Mouse (Mus musculus): Measurements from ENCODE around the gene Cep290.
A peak's percentile ranks its signal among the peaks of the same experiment; 100 is the strongest.
"Not testable (repeated sequence)": the region's sequence is repeated elsewhere in the genome, so short reads cannot be mapped to it uniquely, and the experiment has no call there.

The Cep290 gene

GRCm38 (mm10) chr10:100487097-100487978, at the start of gene Cep290, which contains the start of gene Tmtc3:
Gene Cep290 (plus strand): TSS chr10:100487558.
Gene Tmtc3 (minus strand): TSS chr10:100487350.
- DNase-seq: peak; percentile 91 to 95

- DNase-seq: no peak
Observed at GRCm38 (mm10) chr10:100449394-100449793, 38.0 kb upstream of the Cep290 start.

- DNase-seq: no peak
Observed at GRCm38 (mm10) chr10:100460515-100460914, 26.8 kb upstream of the Cep290 start.

GRCm38 (mm10) chr10:100475040-100475439, 12.3 kb upstream of the Cep290 start:
- peak in 1 of 2 experiments; percentile 12 for DNase-seq

- DNase-seq: no peak
Observed at GRCm38 (mm10) chr10:100479538-100479937, 7.8 kb upstream of the Cep290 start.

- DNase-seq: no peak
Observed at GRCm38 (mm10) chr10:100486701-100487096, 659 bp upstream of the Cep290 start.

- DNase-seq: no peak
Observed at GRCm38 (mm10) chr10:100491916-100492315, 4.6 kb downstream of the Cep290 start.

GRCm38 (mm10) chr10:100498309-100498708, 11.0 kb downstream of the Cep290 start:
- DNase-seq: no peak

GRCm38 (mm10) chr10:100508170-100508569, 20.8 kb downstream of the Cep290 start:
- no peak for DNase-seq

GRCm38 (mm10) chr10:100521617-100522016, 34.3 kb downstream of the Cep290 start:
- no peak for DNase-seq

GRCm38 (mm10) chr10:100522330-100522729, 35.0 kb downstream of the Cep290 start:
- DNase-seq: no peak

- DNase-seq: no peak
Observed at GRCm38 (mm10) chr10:100524499-100525390, 37.4 kb downstream of the Cep290 start.

- DNase-seq: no peak
Observed at GRCm38 (mm10) chr10:100556566-100557175, 69.3 kb downstream of the Cep290 start.

GRCm38 (mm10) chr10:100560194-100560883, 73.0 kb downstream of the Cep290 start:
- not testable (repeated sequence) for DNase-seq

GRCm38 (mm10) chr10:100564112-100564511, 76.8 kb downstream of the Cep290 start:
- no peak for DNase-seq

GRCm38 (mm10) chr10:100571707-100572106, 84.3 kb downstream of the Cep290 start:
- DNase-seq: no peak

- no peak for DNase-seq
Observed at GRCm38 (mm10) chr10:100574505-100575149, 87.3 kb downstream of the Cep290 start.

- no peak for DNase-seq
Observed at GRCm38 (mm10) chr10:100575294-100575693, 87.9 kb downstream of the Cep290 start.

- DNase-seq: no peak
Observed at GRCm38 (mm10) chr10:100584178-100584577, 96.8 kb downstream of the Cep290 start.

GRCm38 (mm10) chr10:100588524-100588923, 101.2 kb downstream of the Cep290 start:
- DNase-seq: no peak

- DNase-seq: peak; percentile 97
Observed at GRCm38 (mm10) chr10:100588932-100589388, 101.6 kb downstream of the Cep290 start.

GRCm38 (mm10) chr10:100590323-100590722, 103.0 kb downstream of the Cep290 start, which contains the start of the genes 4930430F08Rik and 1700017N19Rik:
Gene 4930430F08Rik (minus strand): TSS chr10:100590423.
Gene 1700017N19Rik (plus strand): TSS chr10:100590484.
- no peak for DNase-seq
